Mouse (Mus musculus) heart, adult 8-10 months (tissue): Measurements from ENCODE around the gene Tab1. TPM values are rescaled to one million over a fixed set of nuclear protein-coding genes. Genes with fewer than 3 reads are reported as not detected.

Experiments used
- DNase-seq: peaks from one replicate; pipeline ENCODE4 v3.0.0; 2022; ENCODE audit warnings: low spot score
- total RNA-seq, 4 experiments: library from RNA; stranded (reverse); gene quantifications; 2 replicates each; pipeline ENCODE4 v1.2.4; 2022

Tab1 gene
- total RNA-seq, 4 experiments from 2014 or later, result 17.7 to 24.7 (median 23.3) TPM

DNA sequence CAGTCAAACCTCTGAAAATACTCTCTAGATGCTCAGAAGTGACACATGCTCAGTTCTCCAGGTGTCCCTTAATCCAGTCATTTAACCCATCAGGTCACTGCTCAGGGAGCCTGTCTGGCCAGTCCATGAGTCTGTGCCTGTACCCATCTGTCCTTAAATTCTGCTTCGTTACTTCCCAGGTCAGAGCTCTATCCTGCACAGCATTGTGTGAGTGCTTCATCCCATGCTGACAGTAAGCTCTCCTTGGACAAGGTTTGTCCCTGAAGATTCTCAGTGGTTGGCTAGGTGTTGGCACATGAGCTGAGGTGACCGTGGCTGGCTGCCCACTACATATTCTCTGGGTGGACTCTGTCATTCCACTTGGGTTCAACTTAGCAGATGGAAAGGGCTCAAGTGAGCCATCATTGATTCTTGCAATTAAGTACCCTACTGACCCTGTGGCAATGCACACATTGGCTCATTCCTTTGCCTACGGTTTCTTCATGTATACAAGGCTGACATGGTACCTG is 73.2 kb downstream of the Tab1 start:
- no peak for DNase-seq

DNA sequence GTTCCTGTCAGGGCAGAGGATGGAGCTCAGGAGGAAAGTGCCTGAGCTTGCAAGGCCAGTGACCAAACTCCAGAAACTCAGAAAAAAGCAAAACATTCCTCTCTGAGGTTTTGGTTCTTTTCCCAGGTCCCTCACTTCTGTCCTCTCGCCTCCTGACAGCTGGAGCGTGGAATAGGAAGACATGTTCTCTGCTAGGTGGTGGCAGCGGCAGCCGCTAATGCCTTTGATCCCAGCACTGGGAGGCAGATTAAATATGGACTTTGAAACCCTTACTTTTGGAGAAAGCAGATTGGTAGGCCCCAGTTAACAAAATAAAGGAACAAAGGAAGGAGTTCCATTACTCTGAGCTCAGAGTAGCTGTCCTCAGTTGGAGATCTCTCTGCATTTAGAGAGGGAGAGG is 75.5 kb downstream of the Tab1 start:
- no peak for DNase-seq

Other genes starting within 250 kb of the Tab1 start
- gene Apobec3, start 241.5 kb upstream of the Tab1 start, total RNA-seq, result 1 to 10 TPM; 7.2 to 8.4 (median 8.0) TPM
- 10 to 100 TPM; 18.7 to 28.2 (median 21.1) TPM for gene Cbx7, start 162.0 kb upstream of the Tab1 start, total RNA-seq
- gene Pdgfb, start 118.2 kb upstream of the Tab1 start, total RNA-seq, result 10 to 100 TPM; 20.2 to 34.2 (median 28.5) TPM
- 100 to 1,000 TPM in 2 of 4 experiments, 10 to 100 TPM in 2; 91.7 to 111 (median 98.9) TPM for gene Syngr1, start 41.8 kb upstream of the Tab1 start, total RNA-seq
- 100 to 1,000 TPM; 125 to 157 (median 135) TPM for gene Rpl3, start 41.3 kb upstream of the Tab1 start, total RNA-seq
- 1 to 10 TPM; 2.9 to 6.2 (median 4.5) TPM for gene Mgat3, start 40.6 kb downstream of the Tab1 start, total RNA-seq
- 10 to 100 TPM; 27.0 to 30.7 (median 28.7) TPM for gene Mief1, start 100.9 kb downstream of the Tab1 start, total RNA-seq
- 10 to 100 TPM in 1 of 4 experiments, 1 to 10 TPM in 3; 5.6 to 11.9 (median 8.0) TPM for gene AC140267.1, start 102.7 kb downstream of the Tab1 start, total RNA-seq
- 10 to 100 TPM; 42.9 to 76.3 (median 65.9) TPM for gene Atf4, start 122.1 kb downstream of the Tab1 start, total RNA-seq
- gene Rps19bp1, start 131.2 kb downstream of the Tab1 start, total RNA-seq, result 10 to 100 TPM; 13.2 to 16.5 (median 14.6) TPM
- gene Cacna1i, start 154.1 kb downstream of the Tab1 start, total RNA-seq, result under 1 TPM in 3 of 4 experiments, not detected in 1; 0.03 to 0.37 (median 0.14) TPM